Mouse (Mus musculus) kidney, embryonic 14.5 days (tissue): ENCODE results near the gene Rnf149. TPM values are rescaled to one million over a fixed set of nuclear protein-coding genes. Genes with fewer than 3 reads are reported as not detected.

Experiments
- ATAC-seq: fragments of 200-750 bp; cut with Nextera tagmentation; 2 replicates; pipeline ENCODE4 v1.8.0; 2017; ENCODE audit warnings: moderate number of reproducible peaks, mild to moderate bottlenecking, moderate TSS enrichment, moderate library complexity; ENCODE audit not compliant: low FRiP score, low TSS enrichment
- H3K27ac ChIP-seq: fragments of 300-500 bp; sonication (generic); 2 replicates; pipeline ENCODE4 v1.5.1; 2014; ENCODE audit warnings: low read depth, mild to moderate bottlenecking, low read length, moderate library complexity, mixed read lengths
- H3K27me3 ChIP-seq: fragments of 300-500 bp; sonication (generic); 2 replicates; pipeline ENCODE4 v1.6.1; 2014; ENCODE audit warnings: mild to moderate bottlenecking, low read length; ENCODE audit not compliant: control insufficient read depth, insufficient read depth
- H3K36me3 ChIP-seq: fragments of 300-500 bp; sonication (generic); 2 replicates; pipeline ENCODE4 v1.6.1; 2014; ENCODE audit warnings: low read length, mixed read lengths; ENCODE audit not compliant: control insufficient read depth, insufficient read depth
- H3K4me1 ChIP-seq: fragments of 300-500 bp; sonication (generic); 2 replicates; pipeline ENCODE4 v1.6.1; 2014; ENCODE audit warnings: low read length, mixed read lengths; ENCODE audit not compliant: control insufficient read depth, insufficient read depth
- H3K4me2 ChIP-seq: fragments of 300-500 bp; sonication (generic); replicated peaks from 2 replicates; pipeline ENCODE4 v1.6.1; 2014; ENCODE audit warnings: low read depth, mild to moderate bottlenecking, low read length
- H3K4me3 ChIP-seq: fragments of 300-500 bp; sonication (generic); 2 replicates; pipeline ENCODE4 v1.5.1; 2014; ENCODE audit warnings: mild to moderate bottlenecking, low read length
- H3K9ac ChIP-seq: fragments of 300-500 bp; sonication (generic); 2 replicates; pipeline ENCODE4 v1.6.1; 2014; ENCODE audit warnings: low read depth, mild to moderate bottlenecking, low read length, moderate library complexity
- H3K9me3 ChIP-seq: fragments of 300-500 bp; sonication (generic); 2 replicates; pipeline ENCODE4 v1.6.1; 2016; ENCODE audit warnings: low read length; ENCODE audit not compliant: control insufficient read depth
- WGBS: fragments of 180-500 bp; shearing (Covaris S2); extraction: QIAGEN DNeasy Blood & Tissue Kit; methylation state at CpG from one replicate; pipeline ENCODE4 v1.1.7; 2014; 5-methylcytosine and 5-hydroxymethylcytosine counted together
- polyA plus RNA-seq: library from polyadenylated mRNA; unstranded; fragments of >200 nt; fragmentation: Nextera tagmentation; extraction: Ambion mirVana; gene quantifications from 2 replicates; pipeline ENCODE4 v1.2.1, GENCODE M21; 2014

Gene Rnf149
- polyA plus RNA-seq, 1 experiment from 2014 or later = 45.2 TPM

DNA sequence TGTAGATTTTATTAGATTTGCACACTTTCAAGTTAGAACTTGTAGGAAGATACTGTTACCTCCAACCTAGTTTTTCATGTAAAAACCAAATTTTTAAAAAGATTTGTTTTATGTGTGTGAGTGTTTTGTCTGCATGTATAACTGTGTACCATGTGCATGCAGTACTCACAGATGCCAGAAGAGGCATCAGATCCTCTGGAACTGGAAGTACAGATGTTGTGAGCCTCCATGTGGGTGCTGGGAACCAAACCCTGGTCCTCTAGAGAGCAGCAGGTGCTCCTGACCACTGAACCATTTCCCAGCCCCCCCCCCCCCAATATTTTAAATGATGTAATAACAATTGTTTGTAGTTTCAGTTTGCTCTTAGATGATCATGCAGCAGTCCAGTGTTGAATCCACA is 36.6 kb downstream of the Rnf149 start:
- Histone ChIP-seq H3K36me3 (peaks cover 71% of the 10 kb centered on the region), H3K4me1 (peaks cover 11% of the 10 kb centered on the region; the same call in 1 of the 2 replicates), H3K4me3 (no peak overlapping the region), H3K9me3 (peaks cover 9% of the 10 kb centered on the region), H3K27ac (no peak overlapping the region), H3K9ac (no peak overlapping the region), H3K4me2 (no peak overlapping the region), H3K27me3 (no peaks in the 10 kb centered on the region)
- no peak for ATAC-seq

DNA sequence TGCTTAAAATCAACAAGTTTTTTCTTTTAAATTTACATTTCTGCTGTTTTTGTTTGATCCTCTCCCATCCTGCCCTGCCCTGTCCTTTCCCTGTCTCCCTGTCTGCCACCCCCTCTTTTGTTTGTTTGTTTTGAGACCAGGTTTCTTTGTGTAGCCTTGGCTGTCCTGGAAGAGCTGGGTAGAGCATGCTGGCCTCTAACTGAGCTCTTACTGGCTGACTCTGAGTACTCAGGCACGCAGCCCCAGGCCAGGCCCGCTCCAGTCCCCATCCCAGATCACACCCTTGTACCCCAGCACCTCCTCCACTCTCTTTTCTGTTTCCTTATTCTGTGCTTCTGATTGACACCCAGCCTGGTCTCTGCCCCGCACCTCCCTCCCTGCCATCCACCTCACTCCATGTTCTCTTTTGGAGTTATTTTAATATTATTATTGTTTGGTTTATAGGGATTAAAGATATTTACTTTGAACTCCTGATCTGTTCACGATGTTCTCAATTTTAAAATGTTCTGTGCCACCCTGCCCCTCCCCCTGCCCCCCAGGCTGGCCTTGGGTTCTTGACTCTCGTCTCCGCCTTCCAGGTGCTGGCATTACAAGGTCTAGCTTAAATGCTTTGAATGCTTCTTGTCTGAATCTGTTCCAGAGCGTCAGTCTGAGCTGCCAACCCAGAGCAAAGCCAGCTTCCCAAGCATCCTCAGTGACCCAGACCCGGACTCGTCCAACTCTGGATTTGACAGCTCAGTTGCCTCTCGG is 39.4 kb downstream of the Rnf149 start:
- ATAC-seq = no peak
- Histone ChIP-seq H3K4me1 (peaks cover 11% of the 10 kb centered on the region; the same call in 1 of the 2 replicates), H3K9me3 (peaks cover 9% of the 10 kb centered on the region), H3K27ac (no peak overlapping the region), H3K4me2 (no peak overlapping the region), H3K27me3 (no peaks in the 10 kb centered on the region), H3K4me3 (peak overlapping the region; percentile 5; the same call in 1 of the 2 replicates), H3K9ac (no peak overlapping the region), H3K36me3 (peaks cover 44% of the 10 kb centered on the region)
- 90% methylated on average over 10 of the region's 10 CpGs for WGBS

DNA sequence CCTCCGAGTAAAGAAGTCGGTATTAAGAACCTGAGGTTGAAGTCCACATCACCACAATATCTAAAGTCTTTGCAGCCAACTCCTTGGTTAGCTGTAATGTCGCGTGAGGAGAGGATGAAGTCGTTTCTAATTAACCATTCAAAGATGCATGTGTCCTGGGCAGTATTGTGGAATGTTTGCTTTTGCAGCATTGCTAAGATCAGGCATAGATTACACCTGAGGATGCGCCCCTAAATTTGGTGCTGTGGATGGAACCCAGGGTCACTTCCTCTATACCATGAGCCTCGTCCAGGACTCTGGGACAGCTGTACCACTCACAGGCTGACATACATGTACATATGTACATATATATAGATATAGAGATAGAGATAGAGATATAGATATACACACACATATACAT is 40.5 kb downstream of the Rnf149 start:
- Histone ChIP-seq H3K36me3 (peaks cover 35% of the 10 kb centered on the region), H3K4me2 (peak overlapping the region; percentile 88), H3K4me1 (peaks cover 11% of the 10 kb centered on the region; the same call in 1 of the 2 replicates), H3K9me3 (peaks cover 9% of the 10 kb centered on the region), H3K27me3 (no peaks in the 10 kb centered on the region), H3K9ac (peak overlapping the region; percentile 88), H3K4me3 (peak overlapping the region; percentile 97), H3K27ac (no peak overlapping the region)
- WGBS = 38% methylated on average over 7 of the region's 7 CpGs
- no peak for ATAC-seq

DNA sequence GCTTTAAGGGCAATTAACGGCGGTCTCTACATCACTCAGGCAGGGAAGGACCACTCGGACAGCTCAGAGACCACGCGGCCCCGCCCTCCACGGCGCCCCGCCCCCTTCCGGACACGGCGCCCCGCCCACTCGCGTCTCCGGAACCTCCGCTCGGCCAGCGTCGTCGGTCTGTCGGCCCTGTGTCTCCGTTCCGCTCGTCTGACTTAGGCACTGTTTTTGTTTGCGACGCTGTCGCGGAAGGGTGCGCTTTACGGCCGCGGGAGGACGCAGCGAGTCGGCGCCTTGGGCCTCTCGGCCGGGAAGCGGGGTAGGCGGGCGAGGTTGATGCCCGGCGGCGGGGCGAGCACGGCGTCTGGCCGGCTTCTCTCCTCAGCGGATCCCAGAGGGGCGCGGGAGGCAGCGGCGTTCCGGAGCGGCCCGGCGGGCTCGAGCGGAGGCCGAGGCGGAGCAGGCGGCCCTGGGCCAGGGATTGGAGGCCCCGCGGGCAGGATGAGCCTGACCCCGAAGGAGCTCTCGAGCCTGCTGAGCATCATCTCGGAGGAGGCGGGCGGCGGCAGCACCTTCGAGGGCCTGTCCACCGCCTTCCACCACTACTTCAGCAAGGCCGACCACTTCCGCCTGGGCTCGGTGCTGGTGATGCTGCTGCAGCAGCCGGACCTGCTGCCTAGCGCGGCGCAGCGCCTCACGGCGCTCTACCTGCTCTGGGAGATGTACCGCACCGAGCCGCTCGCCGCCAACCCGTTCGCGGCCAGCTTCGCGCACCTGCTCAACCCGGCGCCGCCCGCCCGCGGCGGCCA is 41.5 kb downstream of the Rnf149 start:
- peak overlapping the region; percentile 88 for H3K9ac ChIP-seq
- peak overlapping the region; percentile 85 for H3K27ac ChIP-seq
- ATAC-seq = peak; percentile 93
- peak overlapping the region; percentile 88 for H3K4me2 ChIP-seq
- peaks cover 8% of the 10 kb centered on the region for H3K9me3 ChIP-seq
- H3K27me3 ChIP-seq = no peaks in the 10 kb centered on the region
- peak overlapping the region; percentile 97 for H3K4me3 ChIP-seq
- WGBS = under 1% methylated on average over 87 of the region's 100 CpGs
- H3K36me3 ChIP-seq = peaks cover 31% of the 10 kb centered on the region
- peaks cover 11% of the 10 kb centered on the region; the same call in 1 of the 2 replicates for H3K4me1 ChIP-seq

DNA sequence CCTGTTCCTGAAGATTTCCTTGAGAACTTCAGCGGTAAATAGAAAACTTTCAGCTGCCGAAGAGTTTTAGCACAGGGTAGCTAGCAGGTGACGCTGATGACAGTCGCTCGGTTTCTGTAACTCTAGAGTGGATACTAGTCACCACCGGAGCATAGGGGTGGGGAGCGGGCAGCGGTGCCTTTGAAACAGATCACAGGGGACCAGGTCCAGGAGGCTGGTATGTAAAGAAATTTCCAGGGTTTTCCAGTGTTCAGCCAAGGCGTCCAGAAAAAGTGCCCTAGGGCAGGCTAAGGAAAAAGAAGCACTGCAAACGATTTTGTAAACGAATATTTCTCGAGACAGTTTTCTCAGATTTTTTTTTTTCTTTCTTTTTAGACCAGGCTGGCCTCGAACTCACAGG is 42.4 kb downstream of the Rnf149 start, which contains the start of gene Cnot11:
TSS of gene Cnot11 (plus strand) at position 162 of the 400 bp plus-strand sequence.
- Histone ChIP-seq H3K27me3 (no peaks in the 10 kb centered on the region), H3K4me1 (peaks cover 11% of the 10 kb centered on the region; the same call in 1 of the 2 replicates), H3K27ac (peak within 1 kb of the TSS; percentile 85), H3K36me3 (peaks cover 22% of the 10 kb centered on the region), H3K9me3 (no peaks in the 10 kb centered on the region), H3K9ac (peak within 1 kb of the TSS; percentile 88), H3K4me3 (peak within 1 kb of the TSS; percentile 97), H3K4me2 (peak within 1 kb of the TSS; percentile 88)
- WGBS = 29% methylated on average over 13 of the region's 13 CpGs
- ATAC-seq = no peak

DNA sequence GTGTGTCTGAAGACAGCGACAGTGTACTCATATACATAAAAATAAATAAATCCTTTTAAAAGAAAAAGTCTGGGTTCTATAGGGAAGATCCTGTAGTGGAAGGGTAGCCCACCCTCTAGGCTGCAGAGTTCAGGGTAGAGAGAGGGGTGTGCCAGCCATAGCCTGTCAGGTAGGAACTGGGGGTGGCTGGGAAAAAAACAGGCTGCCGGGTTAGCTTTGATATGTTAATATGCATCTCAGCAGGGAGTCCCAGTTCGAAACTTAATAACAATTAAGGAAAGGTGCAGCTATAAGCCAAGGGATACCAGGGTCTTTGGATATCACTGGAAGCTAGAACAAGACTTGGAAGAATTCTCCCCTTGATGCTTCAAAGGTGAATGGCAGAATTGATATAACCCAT is 43.3 kb downstream of the Rnf149 start:
- Histone ChIP-seq H3K4me1 (peaks cover 11% of the 10 kb centered on the region; the same call in 1 of the 2 replicates), H3K27me3 (no peaks in the 10 kb centered on the region), H3K36me3 (peaks cover 13% of the 10 kb centered on the region), H3K27ac (no peak overlapping the region), H3K4me2 (no peak overlapping the region), H3K9ac (no peak overlapping the region), H3K9me3 (no peaks in the 10 kb centered on the region), H3K4me3 (no peak overlapping the region)
- ATAC-seq = no peak
- 46% methylated on average over 3 of the region's 3 CpGs for WGBS

DNA sequence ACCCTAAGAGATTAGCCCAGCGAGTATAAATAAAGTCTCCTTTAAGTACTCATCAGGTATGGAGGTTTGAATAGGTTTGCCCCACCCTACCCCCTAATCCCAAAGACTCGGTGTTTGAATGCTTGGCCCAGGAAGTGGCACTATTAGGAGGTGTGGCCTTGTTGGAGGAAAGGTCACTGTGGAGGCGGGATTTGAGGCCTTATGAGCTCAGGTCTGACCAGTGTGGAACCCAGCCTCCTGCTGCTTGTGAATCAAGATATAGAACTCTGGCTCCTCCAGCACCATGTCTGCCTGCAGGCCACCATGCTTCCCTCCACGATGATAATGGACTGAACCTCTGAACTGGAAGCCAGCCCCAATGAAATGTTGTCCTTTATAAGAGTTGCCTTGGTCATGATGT is 46.2 kb downstream of the Rnf149 start:
- 64% methylated on average over 4 of the region's 4 CpGs for WGBS
- no peak overlapping the region for H3K9ac ChIP-seq
- no peaks in the 10 kb centered on the region for H3K27me3 ChIP-seq
- H3K4me3 ChIP-seq = no peak overlapping the region
- no peak for ATAC-seq
- H3K27ac ChIP-seq = no peak overlapping the region
- no peaks in the 10 kb centered on the region for H3K36me3 ChIP-seq
- no peaks in the 10 kb centered on the region for H3K4me1 ChIP-seq
- no peaks in the 10 kb centered on the region for H3K9me3 ChIP-seq
- no peak overlapping the region for H3K4me2 ChIP-seq

DNA sequence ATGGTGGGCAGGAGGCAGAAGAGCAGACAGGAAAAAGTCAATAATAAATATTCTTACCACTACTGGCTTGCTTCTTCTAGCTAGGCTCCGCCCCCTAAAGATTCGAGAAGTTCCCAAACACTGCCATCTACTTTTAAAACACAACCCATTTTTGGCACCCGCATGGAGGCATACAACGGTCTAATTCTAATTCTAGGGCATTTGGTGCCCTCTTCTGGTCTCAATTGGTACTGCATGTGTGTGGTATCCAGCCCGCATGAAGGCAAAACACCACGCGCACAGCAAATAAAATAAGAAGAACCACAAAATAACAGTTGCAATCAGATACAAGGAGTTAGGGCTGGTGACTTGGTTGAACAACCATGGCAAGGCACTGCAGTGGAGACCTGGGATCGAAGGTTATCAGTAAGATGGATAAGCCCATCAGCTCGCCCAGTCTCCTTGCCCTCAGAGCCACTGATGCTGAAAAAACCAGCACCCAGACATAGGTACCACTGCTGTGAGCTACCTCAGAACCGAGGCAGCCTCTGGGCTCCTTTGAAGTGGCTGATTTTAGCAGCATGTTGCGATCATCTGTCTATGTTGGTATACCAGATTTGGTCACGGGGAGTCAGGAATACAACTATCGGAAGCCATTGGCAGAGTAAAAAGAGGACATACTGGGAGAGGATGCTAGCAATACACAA is 46.8 kb downstream of the Rnf149 start:
- ATAC-seq = no peak
- Histone ChIP-seq H3K4me3 (no peak overlapping the region), H3K27ac (no peak overlapping the region), H3K36me3 (no peaks in the 10 kb centered on the region), H3K4me1 (no peaks in the 10 kb centered on the region), H3K4me2 (no peak overlapping the region), H3K9ac (no peak overlapping the region), H3K9me3 (no peaks in the 10 kb centered on the region), H3K27me3 (no peaks in the 10 kb centered on the region)
- WGBS = 42% methylated on average over 13 of the region's 13 CpGs
